ENCODE assay signal across 8 mouse cellular contexts in genomic region chr11:54067318-54067995, GRCm38 (mm10). TPM values are rescaled to one million over a fixed set of nuclear protein-coding genes. Genes with fewer than 3 reads are reported as not detected.
DNase-seq lines count a peak whose midpoint lies in the region; ATAC-seq lines count a peak whose summit lies in the region.

No protein-coding gene starts in this region.

- H3K36me3 ChIP-seq in embryonic facial prominence, embryonic 13.5 days = peaks cover 13% of the 10 kb centered on the region
- no peaks in the 10 kb centered on the region for H3K36me3 ChIP-seq in hindbrain, embryonic 14.5 days (replicated peaks; ENCODE audit: control insufficient read depth, insufficient read depth)

- peak; percentile 58 for DNase-seq in gastrocnemius, postnatal 14 days
- no peak for DNase-seq in gastrocnemius, postnatal 36 days
- no peak for DNase-seq in hindbrain, embryonic 14.5 days (ENCODE audit: low spot score)
- peak; percentile 63 to 89 for DNase-seq in lung, postnatal 4 days
- no peak for DNase-seq in layer of hippocampus, postnatal 36 days
- no peak for DNase-seq in thymus, postnatal 10 days (ENCODE audit: low spot score in 2 of 2)
- no peak for DNase-seq in thymus, adult 18-20 months

- ATAC-seq in embryonic facial prominence, embryonic 13.5 days (ENCODE audit: insufficient number of reproducible peaks, insufficient read depth, low FRiP score, low TSS enrichment, low read depth) = no peak
- no peak for ATAC-seq in hindbrain, embryonic 14.5 days (ENCODE audit: low FRiP score)

- H3K27ac ChIP-seq in embryonic facial prominence, embryonic 13.5 days = peak overlapping the region; percentile 83
- H3K27ac ChIP-seq in hindbrain, embryonic 14.5 days = no peak overlapping the region

- WGBS in embryonic facial prominence, embryonic 13.5 days = 10% methylated on average over 12 of the region's 12 CpGs
- WGBS in hindbrain, embryonic 14.5 days = 34% methylated on average over 12 of the region's 12 CpGs

- H3K27me3 ChIP-seq in embryonic facial prominence, embryonic 13.5 days = no peaks in the 10 kb centered on the region
- H3K27me3 ChIP-seq in hindbrain, embryonic 14.5 days (ENCODE audit: control insufficient read depth, insufficient read depth, low read length) = peaks cover 6% of the 10 kb centered on the region; the same call in 1 of the 2 replicates

- intact Hi-C loops in gastrocnemius, postnatal 14 days (cut with DNase I; ENCODE audit: low total_unique reads) = no loop called here
- intact Hi-C loops in gastrocnemius, postnatal 36 days (cut with DNase I) = no loop called here

- no peaks in the 10 kb centered on the region for H3K9me3 ChIP-seq in embryonic facial prominence, embryonic 13.5 days
- no peaks in the 10 kb centered on the region for H3K9me3 ChIP-seq in hindbrain, embryonic 14.5 days (ENCODE audit: control insufficient read depth, low read length)

- H3K4me3 ChIP-seq in embryonic facial prominence, embryonic 13.5 days = peak overlapping the region; percentile 77
- peak overlapping the region; percentile 53; the same call in 1 of the 2 replicates for H3K4me3 ChIP-seq in hindbrain, embryonic 14.5 days (replicated peaks; ENCODE audit: low read length)

- peaks cover 70% of the 10 kb centered on the region for H3K4me1 ChIP-seq in embryonic facial prominence, embryonic 13.5 days
- peaks cover 11% of the 10 kb centered on the region; the same call in 1 of the 2 replicates for H3K4me1 ChIP-seq in hindbrain, embryonic 14.5 days (replicated peaks; ENCODE audit: control insufficient read depth, insufficient read depth, low read length)

- peak overlapping the region; percentile 92 for H3K4me2 ChIP-seq in embryonic facial prominence, embryonic 13.5 days
- H3K4me2 ChIP-seq in hindbrain, embryonic 14.5 days (replicated peaks) = peak overlapping the region; percentile 95

- peak overlapping the region; percentile 90 for H3K9ac ChIP-seq in embryonic facial prominence, embryonic 13.5 days
- no peak overlapping the region; the same call in 1 of the 2 replicates for H3K9ac ChIP-seq in hindbrain, embryonic 14.5 days

RNA-seq across cellular contexts. Expression of gene Pdlim4, which starts 1.4 kb away (rescaled TPM):
- total RNA-seq in gastrocnemius, postnatal 14 days (2021) = 10 to 100 TPM; 15.6 to 18.8 TPM
- total RNA-seq in gastrocnemius, postnatal 36 days (2021) = 1 to 10 TPM; 6.5 TPM
- polyA plus RNA-seq in embryonic facial prominence, embryonic 13.5 days (2015; fragmentation: Nextera tagmentation; extraction: Ambion mirVana) = 168 and 172 TPM in 2 replicates
- polyA plus RNA-seq in hindbrain, embryonic 14.5 days (2014; fragmentation: Nextera tagmentation; extraction: Ambion mirVana) = 26.3 and 30.0 TPM in 2 replicates
- 10 to 100 TPM; 11.5 to 16.2 TPM for total RNA-seq in layer of hippocampus, postnatal 36 days (2021)

RNA-seq across cellular contexts. Expression of gene P4ha2, which starts 32.4 kb away (rescaled TPM):
- 10 to 100 TPM; 19.9 to 21.2 TPM for total RNA-seq in gastrocnemius, postnatal 14 days (2021)
- total RNA-seq in gastrocnemius, postnatal 36 days (2021) = 10 to 100 TPM; 23.3 to 31.7 TPM
- polyA plus RNA-seq in embryonic facial prominence, embryonic 13.5 days (2015; fragmentation: Nextera tagmentation; extraction: Ambion mirVana) = 68.2 and 76.4 TPM in 2 replicates
- polyA plus RNA-seq in hindbrain, embryonic 14.5 days (2014; fragmentation: Nextera tagmentation; extraction: Ambion mirVana) = 8.9 and 10.4 TPM in 2 replicates
- 10 to 100 TPM; 20.6 to 29.8 TPM for total RNA-seq in layer of hippocampus, postnatal 36 days (2021)

RNA-seq across cellular contexts. Expression of gene Slc22a4, which starts 39.6 kb away (rescaled TPM):
- 1 to 10 TPM in 1 of 2 experiments, under 1 TPM in 1; 0.89 to 1.4 TPM for total RNA-seq in gastrocnemius, postnatal 14 days (2021)
- total RNA-seq in gastrocnemius, postnatal 36 days (2021) = 1 to 10 TPM; 2.1 to 2.8 TPM
- 2.9 and 3.9 TPM in 2 replicates for polyA plus RNA-seq in embryonic facial prominence, embryonic 13.5 days (2015; fragmentation: Nextera tagmentation; extraction: Ambion mirVana)
- polyA plus RNA-seq in hindbrain, embryonic 14.5 days (2014; fragmentation: Nextera tagmentation; extraction: Ambion mirVana) = 3.4 and 4.0 TPM in 2 replicates
- 1 to 10 TPM; 4.2 to 6.9 TPM for total RNA-seq in layer of hippocampus, postnatal 36 days (2021)

Comparison
In these comparisons a context has a peak if more than half of its experiments do, and no peak if none do; other contexts are left out.
1. DNase-seq: peak in gastrocnemius, postnatal 14 days (single experiment) and lung, postnatal 4 days (2 of 2); none in gastrocnemius, postnatal 36 days (0 of 2), hindbrain, embryonic 14.5 days (single experiment), layer of hippocampus, postnatal 36 days (0 of 2), thymus, postnatal 10 days (0 of 2) and thymus, adult 18-20 months (0 of 2).